Mouse (Mus musculus) cerebellum, adult 2 months (tissue): ENCODE measurements around the gene Klhdc3.

Source experiments
- CTCF ChIP-seq: fragments of 200-500 bp; IDR thresholded peaks from 2 replicates; pipeline ENCODE4 v1.5.1; 2011; ENCODE audit warnings: low read depth, mild to moderate bottlenecking, control low read depth, low read length, moderate library complexity, borderline replicate concordance; ENCODE audit not compliant: insufficient read depth
- POLR2A ChIP-seq: fragments of 200-500 bp; IDR thresholded peaks from 2 replicates; pipeline ENCODE4 v1.6.1; 2011; ENCODE audit warnings: low read length, control low read depth, borderline replicate concordance; ENCODE audit not compliant: insufficient read depth

DNA sequence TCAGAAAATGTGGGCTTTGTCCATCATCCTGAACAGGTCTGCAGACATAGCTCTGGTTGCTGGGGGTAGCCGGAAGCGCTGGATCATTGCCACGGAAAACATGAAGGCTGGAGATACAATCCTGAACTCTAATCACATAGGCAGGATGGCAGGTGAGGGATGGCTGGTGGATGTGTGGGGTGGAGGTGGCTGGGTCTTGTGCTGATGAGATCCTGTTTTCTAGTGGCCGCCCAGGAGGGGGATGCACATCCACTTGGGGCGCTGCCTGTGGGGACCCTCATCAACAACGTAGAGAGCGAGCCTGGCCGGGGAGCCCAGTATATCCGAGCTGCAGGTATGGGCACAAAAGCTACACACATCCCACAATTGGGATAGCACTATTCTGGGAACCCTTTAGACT, 32.3 kb downstream of the Klhdc3 start:
- no peak for TF ChIP-seq CTCF
- TF ChIP-seq POLR2A, result no peak
